Mouse (Mus musculus) midbrain, embryonic 13.5 days (tissue): Measurements from ENCODE around the gene Rab5if. TPM values are rescaled to one million over a fixed set of nuclear protein-coding genes. Genes with fewer than 3 reads are reported as not detected.

Source experiments
- ATAC-seq: fragments of 200-750 bp; cut with Nextera tagmentation; 2 replicates; pipeline ENCODE4 v1.8.0; 2017; ENCODE audit warnings: mild to moderate bottlenecking, moderate TSS enrichment, moderate library complexity
- H3K27ac ChIP-seq: fragments of 300-500 bp; sonication (generic); 2 replicates; pipeline ENCODE4 v1.5.1; 2015; ENCODE audit warnings: inconsistent platforms, mild to moderate bottlenecking, moderate library complexity
- H3K27me3 ChIP-seq: fragments of 300-500 bp; sonication (generic); 2 replicates; pipeline ENCODE4 v1.6.1; 2015; ENCODE audit warnings: mild to moderate bottlenecking, inconsistent platforms
- H3K36me3 ChIP-seq: fragments of 300-500 bp; sonication (generic); 2 replicates; pipeline ENCODE4 v1.6.1; 2015; ENCODE audit warnings: mild to moderate bottlenecking, inconsistent platforms
- H3K4me1 ChIP-seq: fragments of 300-500 bp; sonication (generic); replicated peaks from 2 replicates; pipeline ENCODE4 v1.6.1; 2015; ENCODE audit warnings: inconsistent platforms
- H3K4me2 ChIP-seq: fragments of 300-500 bp; sonication (generic); replicated peaks from 2 replicates; pipeline ENCODE4 v1.6.1; 2015; ENCODE audit warnings: moderate library complexity, mild to moderate bottlenecking, inconsistent platforms
- H3K4me3 ChIP-seq: fragments of 300-500 bp; sonication (generic); replicated peaks from 2 replicates; pipeline ENCODE4 v1.5.1; 2015; ENCODE audit warnings: mild to moderate bottlenecking, inconsistent platforms
- H3K9ac ChIP-seq: fragments of 300-500 bp; sonication (generic); replicated peaks from 2 replicates; pipeline ENCODE4 v1.6.1; 2015; ENCODE audit warnings: mild to moderate bottlenecking, inconsistent platforms
- H3K9me3 ChIP-seq: fragments of 300-500 bp; sonication (generic); 2 replicates; pipeline ENCODE4 v1.6.1; 2016; ENCODE audit warnings: mild to moderate bottlenecking, inconsistent platforms
- WGBS: fragments of 180-500 bp; shearing (Covaris S2); methylation state at CpG from one replicate; pipeline ENCODE4 v1.1.7; 2015; 5-methylcytosine and 5-hydroxymethylcytosine counted together
- polyA plus RNA-seq: library from polyadenylated mRNA; unstranded; fragments of >200 nt; fragmentation: Nextera tagmentation; extraction: Ambion mirVana; gene quantifications from 2 replicates; pipeline ENCODE4 v1.2.1, GENCODE M21; 2015

Rab5if gene
- polyA plus RNA-seq, 1 experiment from 2014 or later = 158 TPM

GRCm38 (mm10) chr2:156857385-156857791 is 5.5 kb upstream of the Rab5if start:
- Histone ChIP-seq H3K9ac (no peak overlapping the region), H3K27me3 (no peaks in the 10 kb centered on the region), H3K27ac (no peak overlapping the region), H3K9me3 (no peaks in the 10 kb centered on the region), H3K4me1 (peaks cover 15% of the 10 kb centered on the region), H3K4me3 (no peak overlapping the region), H3K36me3 (peaks cover 26% of the 10 kb centered on the region), H3K4me2 (no peak overlapping the region)
- WGBS = 81% methylated on average over 3 of the region's 3 CpGs
- ATAC-seq = no peak

- H3K27me3 ChIP-seq = no peaks in the 10 kb centered on the region
- no peak within 1 kb of the TSS for H3K9ac ChIP-seq
- H3K9me3 ChIP-seq = no peaks in the 10 kb centered on the region
- ATAC-seq = no peak
- H3K36me3 ChIP-seq = peaks cover 26% of the 10 kb centered on the region
- H3K4me1 ChIP-seq = peaks cover 15% of the 10 kb centered on the region
- 85% methylated on average over 2 of the region's 2 CpGs for WGBS
- no peak within 1 kb of the TSS for H3K27ac ChIP-seq
- H3K4me2 ChIP-seq = no peak within 1 kb of the TSS
- H3K4me3 ChIP-seq = no peak within 1 kb of the TSS
Measured at GRCm38 (mm10) chr2:156857835-156858234, 5.1 kb upstream of the Rab5if start, which contains the start of gene 4930518I15Rik. 4930518I15Rik (minus strand) TSS chr2:156857946.

- Histone ChIP-seq H3K4me1 (peaks cover 18% of the 10 kb centered on the region), H3K9ac (no peak overlapping the region), H3K4me2 (no peak overlapping the region), H3K9me3 (no peaks in the 10 kb centered on the region), H3K27ac (no peak overlapping the region), H3K4me3 (no peak overlapping the region), H3K36me3 (peaks cover 26% of the 10 kb centered on the region), H3K27me3 (no peaks in the 10 kb centered on the region)
- 93% methylated on average over 7 of the region's 7 CpGs for WGBS
- ATAC-seq = no peak
Measured at GRCm38 (mm10) chr2:156858671-156859070, 4.3 kb upstream of the Rab5if start.

- peak overlapping the region; percentile 61 for H3K4me3 ChIP-seq
- WGBS = under 1% methylated on average over 19 of the region's 19 CpGs
- peaks cover 29% of the 10 kb centered on the region for H3K4me1 ChIP-seq
- peaks cover 31% of the 10 kb centered on the region for H3K36me3 ChIP-seq
- no peaks in the 10 kb centered on the region for H3K9me3 ChIP-seq
- H3K27me3 ChIP-seq = no peaks in the 10 kb centered on the region
- ATAC-seq = peak; percentile 28
- peak overlapping the region; percentile 80 for H3K4me2 ChIP-seq
- H3K27ac ChIP-seq = peak overlapping the region; percentile 90
- peak overlapping the region; percentile 81 for H3K9ac ChIP-seq
Measured at GRCm38 (mm10) chr2:156862041-156862717, 749 bp upstream of the Rab5if start.

- Histone ChIP-seq H3K36me3 (peaks cover 37% of the 10 kb centered on the region), H3K4me2 (peak overlapping the region; percentile 92), H3K4me1 (peaks cover 29% of the 10 kb centered on the region), H3K27me3 (no peaks in the 10 kb centered on the region), H3K9me3 (no peaks in the 10 kb centered on the region), H3K27ac (peak overlapping the region; percentile 83), H3K9ac (peak overlapping the region; percentile 85), H3K4me3 (peak overlapping the region; percentile 61)
- 4% methylated on average over 28 of the region's 28 CpGs for WGBS
- no peak for ATAC-seq
Measured at GRCm38 (mm10) chr2:156863487-156864160, 696 bp downstream of the Rab5if start.

- peak overlapping the region; percentile 92 for H3K4me2 ChIP-seq
- H3K4me3 ChIP-seq = peak overlapping the region; percentile 61; the same call in 1 of the 2 replicates
- no peaks in the 10 kb centered on the region for H3K9me3 ChIP-seq
- no peaks in the 10 kb centered on the region for H3K27me3 ChIP-seq
- H3K4me1 ChIP-seq = peaks cover 29% of the 10 kb centered on the region
- H3K27ac ChIP-seq = no peak overlapping the region
- 91% methylated on average over 3 of the region's 3 CpGs for WGBS
- H3K9ac ChIP-seq = no peak overlapping the region
- peaks cover 45% of the 10 kb centered on the region for H3K36me3 ChIP-seq
- no peak for ATAC-seq
Measured at GRCm38 (mm10) chr2:156864481-156864880, 1.6 kb downstream of the Rab5if start.

- Histone ChIP-seq H3K4me2 (no peak overlapping the region), H3K9ac (no peak overlapping the region), H3K9me3 (no peaks in the 10 kb centered on the region), H3K4me1 (peaks cover 15% of the 10 kb centered on the region), H3K4me3 (no peak overlapping the region), H3K36me3 (peaks cover 78% of the 10 kb centered on the region), H3K27me3 (no peaks in the 10 kb centered on the region), H3K27ac (no peak overlapping the region)
- WGBS = 90% methylated on average over 8 of the region's 8 CpGs
- no peak for ATAC-seq
Measured at GRCm38 (mm10) chr2:156868994-156869393, 6.1 kb downstream of the Rab5if start.

GRCm38 (mm10) chr2:156869554-156869953 is 6.6 kb downstream of the Rab5if start:
- Histone ChIP-seq H3K4me1 (peaks cover 10% of the 10 kb centered on the region), H3K4me3 (no peak overlapping the region), H3K9ac (no peak overlapping the region), H3K4me2 (no peak overlapping the region), H3K9me3 (no peaks in the 10 kb centered on the region), H3K27me3 (no peaks in the 10 kb centered on the region), H3K36me3 (peaks cover 84% of the 10 kb centered on the region), H3K27ac (no peak overlapping the region)
- ATAC-seq = no peak
- 90% methylated on average over 7 of the region's 7 CpGs for WGBS

- H3K27ac ChIP-seq = no peak overlapping the region
- ATAC-seq = no peak
- 66% methylated on average over 6 of the region's 6 CpGs for WGBS
- H3K36me3 ChIP-seq = peaks cover 93% of the 10 kb centered on the region
- H3K4me1 ChIP-seq = 0 out of 2 replicates have a peak, but pooled peaks cover 7% of the 10 kb centered on the region
- H3K9ac ChIP-seq = no peak overlapping the region
- no peaks in the 10 kb centered on the region for H3K9me3 ChIP-seq
- H3K4me2 ChIP-seq = no peak overlapping the region
- H3K27me3 ChIP-seq = no peaks in the 10 kb centered on the region
- no peak overlapping the region for H3K4me3 ChIP-seq
Measured at GRCm38 (mm10) chr2:156870519-156870918, 7.6 kb downstream of the Rab5if start.

- no peak overlapping the region for H3K4me2 ChIP-seq
- WGBS = 39% methylated on average over 5 of the region's 5 CpGs
- H3K4me3 ChIP-seq = no peak overlapping the region
- H3K9me3 ChIP-seq = no peaks in the 10 kb centered on the region
- H3K4me1 ChIP-seq = 0 out of 2 replicates have a peak, but pooled peaks cover 7% of the 10 kb centered on the region
- H3K36me3 ChIP-seq = peaks cover 64% of the 10 kb centered on the region
- no peak overlapping the region for H3K27ac ChIP-seq
- no peak for ATAC-seq
- H3K9ac ChIP-seq = no peak overlapping the region
- H3K27me3 ChIP-seq = no peaks in the 10 kb centered on the region
Measured at GRCm38 (mm10) chr2:156873629-156874028, 10.7 kb downstream of the Rab5if start.

GRCm38 (mm10) chr2:156874047-156874759 is 11.3 kb downstream of the Rab5if start:
- Histone ChIP-seq H3K4me1 (0 out of 2 replicates have a peak, but pooled peaks cover 7% of the 10 kb centered on the region), H3K9me3 (no peaks in the 10 kb centered on the region), H3K27ac (no peak overlapping the region), H3K9ac (no peak overlapping the region), H3K4me3 (no peak overlapping the region), H3K4me2 (no peak overlapping the region), H3K36me3 (peaks cover 59% of the 10 kb centered on the region), H3K27me3 (no peaks in the 10 kb centered on the region)
- no peak for ATAC-seq
- WGBS = 93% methylated on average over 8 of the region's 8 CpGs
